In genomic region chr7:130278000-130278737, GRCm38 (mm10) we compare ENCODE assay signal across 11 mouse cellular contexts.
A peak's percentile ranks its signal among the peaks of the same experiment; 100 is the strongest.
DNase-seq lines count a peak whose midpoint lies in the region; ATAC-seq and TF ChIP-seq lines count a peak whose summit lies in the region.
"Had no signal": no experiment of that assay in that cellular context is flagged by ENCODE, and none has a peak within 500 bp of the region (broad histone marks: within the 10 kb centered on the region; RNA-seq: fewer than 3 reads in every experiment).

No protein-coding gene starts in this region.

- no peak overlapping the region for H3K9ac ChIP-seq in kidney, postnatal 0 days (ENCODE audit: low read depth, low read length)
- H3K9ac ChIP-seq in embryonic facial prominence, embryonic 11.5 days (replicated peaks; ENCODE audit: low read length) = 0 out of 2 replicates have a peak overlapping the region, but pooled peaks have one; percentile 25
- no peak overlapping the region for H3K9ac ChIP-seq in intestine, embryonic 14.5 days (ENCODE audit: low read length)
- no peak overlapping the region for H3K9ac ChIP-seq in neural tube, embryonic 14.5 days (replicated peaks; ENCODE audit: low read depth, low read length)

- WGBS in kidney, postnatal 0 days = 24% methylated on average over 11 of the region's 11 CpGs
- WGBS in embryonic facial prominence, embryonic 11.5 days = 48% methylated on average over 11 of the region's 11 CpGs
- WGBS in intestine, embryonic 14.5 days = 37% methylated on average over 11 of the region's 11 CpGs
- WGBS in neural tube, embryonic 14.5 days = 19% methylated on average over 11 of the region's 11 CpGs

- DNase-seq in kidney, postnatal 0 days (ENCODE audit: low spot score) = peak; percentile 88
- no peak for DNase-seq in kidney, postnatal 14 days
- DNase-seq in embryonic facial prominence, embryonic 11.5 days (ENCODE audit: low spot score) = peak; percentile 21
- no peak for DNase-seq in intestine, embryonic 14.5 days (ENCODE audit: low spot score)
- DNase-seq in right cerebral cortex, postnatal 36 days (ENCODE audit: low spot score in 2 of 2) = no peak
- DNase-seq in thymus, postnatal 0 days (ENCODE audit: low spot score) = no peak
- DNase-seq: cerebellum, adult 9-10 months; kidney, adult 11 months had no signal

- H3K4me1 ChIP-seq in kidney, postnatal 0 days (replicated peaks; ENCODE audit: insufficient read depth, low read length) = peaks cover 11% of the 10 kb centered on the region
- no peaks in the 10 kb centered on the region for H3K4me1 ChIP-seq in embryonic facial prominence, embryonic 11.5 days (ENCODE audit: control insufficient read depth, insufficient read depth, low read length)
- peaks cover 16% of the 10 kb centered on the region for H3K4me1 ChIP-seq in intestine, embryonic 14.5 days (replicated peaks; ENCODE audit: control insufficient read depth, insufficient read depth, low read length)
- peaks cover 8% of the 10 kb centered on the region; the same call in 1 of the 2 replicates for H3K4me1 ChIP-seq in neural tube, embryonic 14.5 days (ENCODE audit: control insufficient read depth, insufficient read depth, low read length)

- peak; percentile 36; the same call in 1 of the 2 replicates for TF ChIP-seq CTCF in kidney, postnatal 0 days (IDR thresholded peaks at IDR 0.05; ENCODE audit: low read depth)

- H3K36me3 ChIP-seq in kidney, postnatal 0 days (ENCODE audit: insufficient read depth, low read length) = no peaks in the 10 kb centered on the region
- H3K36me3 ChIP-seq in embryonic facial prominence, embryonic 11.5 days (replicated peaks; ENCODE audit: control insufficient read depth, insufficient read depth, low read depth, low read length) = no peaks in the 10 kb centered on the region
- H3K36me3 ChIP-seq in intestine, embryonic 14.5 days (ENCODE audit: control insufficient read depth, insufficient read depth, low read length) = no peaks in the 10 kb centered on the region
- no peaks in the 10 kb centered on the region for H3K36me3 ChIP-seq in neural tube, embryonic 14.5 days (ENCODE audit: control insufficient read depth, insufficient read depth, low read length)
- H3K36me3 ChIP-seq: heart, embryonic 10.5 days had no signal

- H3K9me3 ChIP-seq in kidney, postnatal 0 days (replicated peaks; ENCODE audit: low read length) = no peaks in the 10 kb centered on the region
- H3K9me3 ChIP-seq in embryonic facial prominence, embryonic 11.5 days (replicated peaks; ENCODE audit: control insufficient read depth, low read length) = no peaks in the 10 kb centered on the region
- no peaks in the 10 kb centered on the region for H3K9me3 ChIP-seq in intestine, embryonic 14.5 days (ENCODE audit: control insufficient read depth, low read length)
- no peaks in the 10 kb centered on the region for H3K9me3 ChIP-seq in neural tube, embryonic 14.5 days (ENCODE audit: control insufficient read depth, low read length)
- H3K9me3 ChIP-seq: heart, embryonic 10.5 days had no signal

- peak; percentile 78 for ATAC-seq in kidney, postnatal 0 days (replicated peaks; ENCODE audit: low FRiP score, low read depth)
- no peak for ATAC-seq in embryonic facial prominence, embryonic 11.5 days (replicated peaks; ENCODE audit: insufficient number of reproducible peaks, low FRiP score, low TSS enrichment, low read depth)
- ATAC-seq in intestine, embryonic 14.5 days (replicated peaks; ENCODE audit: low FRiP score, low TSS enrichment, low read depth) = no peak; the same call in 1 of the 2 replicates
- peak; percentile 54; the same call in 1 of the 2 replicates for ATAC-seq in neural tube, embryonic 14.5 days (ENCODE audit: low read depth)

- no peak overlapping the region for H3K4me2 ChIP-seq in kidney, postnatal 0 days (ENCODE audit: low read length)
- 0 out of 2 replicates have a peak overlapping the region, but pooled peaks have one; percentile 13 for H3K4me2 ChIP-seq in embryonic facial prominence, embryonic 11.5 days (ENCODE audit: low read depth, low read length)
- no peak overlapping the region for H3K4me2 ChIP-seq in intestine, embryonic 14.5 days (ENCODE audit: low read length)
- no peak overlapping the region for H3K4me2 ChIP-seq in neural tube, embryonic 14.5 days (ENCODE audit: low read depth, low read length)

- H3K27me3 ChIP-seq in kidney, postnatal 0 days (ENCODE audit: insufficient read depth, low read length) = no peaks in the 10 kb centered on the region
- no peaks in the 10 kb centered on the region for H3K27me3 ChIP-seq in embryonic facial prominence, embryonic 11.5 days (ENCODE audit: control insufficient read depth, insufficient read depth, low read length)
- H3K27me3 ChIP-seq in intestine, embryonic 14.5 days (replicated peaks; ENCODE audit: control insufficient read depth, insufficient read depth, low read length) = no peaks in the 10 kb centered on the region
- no peaks in the 10 kb centered on the region for H3K27me3 ChIP-seq in neural tube, embryonic 14.5 days (ENCODE audit: control insufficient read depth, insufficient read depth, low read length)

- H3K27ac ChIP-seq in kidney, postnatal 0 days = peak overlapping the region; percentile 83
- no peak overlapping the region for H3K27ac ChIP-seq in embryonic facial prominence, embryonic 11.5 days (replicated peaks; ENCODE audit: low read depth, low read length)
- H3K27ac ChIP-seq in intestine, embryonic 14.5 days (ENCODE audit: low read depth) = peak overlapping the region; percentile 67; the same call in 1 of the 2 replicates
- H3K27ac ChIP-seq in neural tube, embryonic 14.5 days (ENCODE audit: low read depth, low read length) = no peak overlapping the region
- H3K27ac ChIP-seq: left cerebral cortex, adult 2 months had no signal

- no peak overlapping the region for H3K4me3 ChIP-seq in kidney, postnatal 0 days (replicated peaks; ENCODE audit: low read depth, low read length)
- no peak overlapping the region for H3K4me3 ChIP-seq in embryonic facial prominence, embryonic 11.5 days (ENCODE audit: low read depth, low read length)
- no peak overlapping the region for H3K4me3 ChIP-seq in intestine, embryonic 14.5 days (ENCODE audit: low read depth, low read length)
- H3K4me3 ChIP-seq in neural tube, embryonic 14.5 days (ENCODE audit: low read depth, low read length) = no peak overlapping the region
- H3K4me3 ChIP-seq: heart, embryonic 10.5 days; left cerebral cortex, adult 2 months had no signal

Comparison
In these comparisons a context has a peak if more than half of its experiments do, and no peak if none do; other contexts are left out.
1. DNase-seq: peak in kidney, postnatal 0 days (single experiment) and embryonic facial prominence, embryonic 11.5 days (single experiment); none in kidney, postnatal 14 days (single experiment), intestine, embryonic 14.5 days (single experiment), right cerebral cortex, postnatal 36 days (0 of 2) and thymus, postnatal 0 days (single experiment).
2. ATAC-seq: peak in kidney, postnatal 0 days (single experiment) and neural tube, embryonic 14.5 days (single experiment); none in embryonic facial prominence, embryonic 11.5 days (single experiment) and intestine, embryonic 14.5 days (single experiment).
3. H3K27ac ChIP-seq: peak in kidney, postnatal 0 days (single experiment) and intestine, embryonic 14.5 days (single experiment); none in embryonic facial prominence, embryonic 11.5 days (single experiment) and neural tube, embryonic 14.5 days (single experiment).